Mouse (Mus musculus): ENCODE data around the gene Lsg1.

Lsg1 gene

DNA sequence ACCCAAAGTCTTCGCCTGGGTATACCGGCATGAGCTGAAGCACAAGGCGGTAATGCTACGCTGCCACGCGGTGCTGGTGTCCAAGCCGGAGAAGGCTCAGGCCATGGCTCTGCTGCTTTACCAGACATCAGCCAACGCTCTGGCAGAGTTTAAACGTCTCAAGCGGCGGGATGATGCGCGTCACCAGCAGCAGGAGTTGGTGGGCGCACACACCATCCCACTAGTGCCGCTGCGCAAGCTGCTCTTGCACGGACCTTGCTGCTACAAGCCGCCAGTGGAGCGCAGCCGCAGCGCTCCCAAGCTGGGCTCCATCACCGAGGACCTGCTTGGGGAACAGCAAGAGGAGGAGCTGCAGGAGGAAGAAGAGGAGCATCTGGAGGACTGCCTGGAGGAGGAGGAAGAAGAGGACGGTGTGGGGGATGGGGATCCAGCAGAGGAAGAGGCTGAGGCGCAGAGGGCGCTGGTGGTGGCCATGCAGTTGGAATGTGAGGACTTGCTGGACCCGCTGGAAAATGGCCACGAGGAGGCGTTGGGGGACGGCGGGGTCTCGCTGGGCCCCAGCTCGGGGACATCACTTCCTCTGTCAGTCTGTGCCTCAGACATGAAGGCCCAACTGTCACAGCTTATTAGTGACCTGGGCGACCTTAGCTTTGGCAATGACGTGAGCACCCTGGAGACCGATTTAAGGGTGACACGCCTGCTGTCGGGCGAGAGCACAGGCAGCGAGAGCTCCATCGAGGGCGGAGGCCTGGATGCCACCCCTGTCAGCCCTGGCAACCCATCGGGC is 13.8 kb upstream of the Lsg1 start:
- in situ Hi-C loops (cut with MboI, MseI), result loop anchor here (10.0 kb wide), 1 partner anchor 374 kb away; no protein-coding TSS in a partner anchor

DNA sequence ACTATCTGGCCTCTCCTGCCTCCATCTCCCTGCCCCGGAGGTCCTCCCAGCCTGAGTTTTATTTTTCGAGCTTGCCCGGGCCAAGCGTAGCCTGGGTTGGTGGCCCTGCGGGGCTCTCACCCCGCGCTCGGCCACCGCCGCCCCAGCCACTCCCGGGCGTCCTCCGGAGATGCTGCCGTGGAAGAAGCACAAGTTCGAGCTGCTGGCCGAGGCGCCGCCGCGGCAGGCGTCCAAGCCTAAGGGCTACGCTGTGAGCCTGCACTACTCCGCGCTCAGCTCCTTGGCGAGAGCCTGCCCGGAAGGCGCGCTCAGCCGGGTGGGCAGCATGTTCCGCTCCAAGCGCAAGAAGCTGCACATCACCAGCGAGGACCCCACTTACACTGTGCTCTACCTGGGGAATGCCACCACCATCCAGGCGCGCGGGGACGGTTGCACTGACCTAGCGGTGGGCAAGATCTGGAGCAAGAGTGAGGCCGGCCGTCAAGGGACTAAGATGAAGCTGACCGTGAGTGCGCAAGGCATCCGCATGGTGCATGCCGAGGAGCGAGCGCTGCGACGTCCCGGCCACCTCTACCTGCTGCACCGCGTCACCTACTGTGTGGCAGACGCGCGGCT is 13.1 kb upstream of the Lsg1 start:
- in situ Hi-C loops (cut with MboI, MseI), result loop anchor here (10.0 kb wide), 1 partner anchor 374 kb away; no protein-coding TSS in a partner anchor

DNA sequence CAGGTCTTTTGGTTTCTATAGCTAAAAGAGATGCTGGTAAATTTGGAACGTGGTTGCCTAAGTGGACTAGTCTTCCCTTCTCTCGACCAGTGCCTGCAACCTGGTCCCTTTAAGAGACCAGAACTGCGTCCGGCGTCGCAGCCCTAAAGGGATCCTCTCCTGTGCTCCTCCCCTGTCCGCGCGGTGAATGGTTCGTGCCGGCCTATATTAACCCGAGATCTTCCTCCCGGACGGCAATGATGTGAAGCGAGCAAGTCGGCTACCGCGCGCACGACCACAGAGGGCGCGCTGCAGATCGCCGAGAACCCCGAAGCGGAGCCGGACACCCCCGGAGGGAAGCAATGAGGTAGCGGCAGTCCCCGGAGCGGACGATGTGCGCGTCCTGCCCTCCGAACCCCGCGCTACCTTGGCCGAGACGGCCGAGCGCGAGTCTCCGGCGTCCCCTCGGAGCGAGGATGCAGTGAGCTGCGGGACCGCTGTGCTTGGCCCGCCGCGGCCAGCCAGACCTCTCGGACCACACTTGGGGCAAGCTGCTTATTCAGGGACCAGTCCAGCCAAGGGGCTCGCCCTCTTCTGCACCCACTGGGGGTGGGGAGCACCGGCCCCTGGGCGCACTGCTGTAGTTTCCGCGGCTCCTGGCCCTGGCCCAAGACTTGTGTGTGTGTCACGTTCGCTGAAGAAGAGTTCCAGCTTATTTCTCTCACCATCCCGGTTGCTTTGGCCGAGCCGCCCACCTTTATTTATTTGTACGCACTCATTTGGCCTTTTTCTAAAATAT is 12.3 kb upstream of the Lsg1 start, which contains the start of gene Fam43a:
Fam43a (plus strand) TSS at position 233 of the 778 bp plus-strand sequence.
- in situ Hi-C loops (cut with MboI, MseI), result loop anchor here (10.0 kb wide), 2 partner anchors 345 to 375 kb away; no protein-coding TSS in a partner anchor

DNA sequence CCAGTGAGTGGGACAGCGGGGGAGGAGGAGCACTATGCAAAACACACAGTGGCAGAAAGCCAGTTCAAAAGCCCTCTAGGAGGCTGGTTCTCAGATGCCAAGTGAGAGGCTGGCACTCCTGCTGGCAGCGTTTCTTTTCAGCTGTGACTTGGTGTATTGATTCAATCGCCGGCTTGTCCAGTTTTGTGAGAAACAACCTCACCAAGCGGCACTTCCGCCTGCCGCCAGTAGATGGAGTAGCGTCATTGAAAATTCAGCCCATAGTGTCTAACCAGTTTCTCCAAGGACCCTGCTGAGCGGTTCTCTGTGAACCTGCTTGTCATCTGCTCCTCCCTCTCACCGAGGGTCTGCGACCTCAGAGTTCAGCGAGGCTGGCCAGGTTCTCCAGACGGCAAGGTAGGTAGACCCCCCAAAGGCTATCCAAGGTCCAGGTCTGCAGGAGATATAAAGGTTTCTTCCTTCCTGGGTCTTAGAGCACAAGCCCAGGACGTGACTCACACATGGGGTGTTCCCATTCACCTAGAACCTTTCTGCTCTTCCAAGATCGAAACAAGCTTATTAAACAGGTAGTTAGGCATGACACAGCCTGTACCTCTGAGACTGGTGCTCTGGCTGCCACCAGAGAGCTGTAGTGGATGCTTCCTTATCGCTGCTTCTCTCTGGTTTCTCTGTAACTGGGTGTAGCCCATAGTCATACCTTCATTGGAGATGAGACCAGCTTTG is 9.7 kb upstream of the Lsg1 start:
- in situ Hi-C loops (cut with MboI, MseI), result loop anchor here (10.0 kb wide), 1 partner anchor 348 kb away; no protein-coding TSS in a partner anchor

DNA sequence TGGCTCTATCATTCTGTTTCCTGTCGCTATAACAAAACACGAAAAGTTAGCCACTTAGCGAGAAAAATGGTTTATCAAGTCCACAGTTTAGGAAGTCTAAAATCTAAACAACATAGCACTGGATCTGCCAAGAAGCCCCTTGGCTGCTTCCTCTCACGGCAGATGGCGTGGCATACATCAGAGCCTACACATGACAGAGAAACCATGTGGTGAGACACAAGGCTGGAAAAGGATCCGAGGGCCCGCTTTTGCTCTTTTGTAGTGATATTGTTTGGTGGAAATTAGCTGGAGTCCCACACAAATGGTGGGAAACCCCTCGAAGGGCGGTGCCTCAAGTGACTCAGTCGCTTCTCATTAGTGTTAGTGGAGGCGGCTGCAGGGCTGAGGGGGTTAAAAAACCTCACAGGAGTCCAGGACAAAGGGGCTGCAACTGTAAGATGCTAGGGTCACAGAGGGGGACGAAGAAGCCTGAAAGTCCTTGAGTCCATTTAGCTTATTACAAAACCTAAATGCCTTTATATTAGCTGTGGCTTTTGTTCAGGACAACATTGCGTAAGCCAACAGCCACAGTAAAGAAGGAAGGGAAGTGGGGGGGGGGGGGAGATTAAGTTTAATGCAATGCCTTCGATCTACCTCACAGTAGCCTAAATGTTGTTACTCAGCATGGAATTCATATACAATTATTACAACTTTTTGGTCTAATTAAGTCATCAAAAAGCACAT is 8.6 kb upstream of the Lsg1 start:
- in situ Hi-C loops (cut with MboI, MseI), result loop anchor here (10.0 kb wide), 1 partner anchor 349 kb away; no protein-coding TSS in a partner anchor

DNA sequence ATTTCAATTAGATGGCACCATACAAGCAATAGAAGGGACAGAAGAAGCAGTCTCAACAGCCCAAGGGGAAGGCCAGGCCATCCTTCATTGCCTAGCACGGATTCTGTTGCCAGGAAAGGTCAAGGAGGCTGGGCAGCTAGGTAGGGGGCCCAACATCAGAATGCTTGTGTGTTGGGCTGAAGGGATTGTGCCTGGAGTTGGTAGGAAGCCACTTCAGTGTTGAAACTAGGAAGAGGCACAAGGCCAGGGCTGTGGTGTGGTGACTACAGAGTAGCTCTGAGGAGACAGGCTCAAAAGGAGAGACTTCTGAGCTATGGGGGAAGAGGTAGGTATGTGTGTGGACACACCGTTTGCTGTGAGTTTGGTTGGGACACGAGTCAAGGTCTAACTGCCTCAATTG is 8.0 kb upstream of the Lsg1 start:
- in situ Hi-C loops (cut with MboI, MseI), result loop anchor here (10.0 kb wide), 1 partner anchor 349 kb away; no protein-coding TSS in a partner anchor

DNA sequence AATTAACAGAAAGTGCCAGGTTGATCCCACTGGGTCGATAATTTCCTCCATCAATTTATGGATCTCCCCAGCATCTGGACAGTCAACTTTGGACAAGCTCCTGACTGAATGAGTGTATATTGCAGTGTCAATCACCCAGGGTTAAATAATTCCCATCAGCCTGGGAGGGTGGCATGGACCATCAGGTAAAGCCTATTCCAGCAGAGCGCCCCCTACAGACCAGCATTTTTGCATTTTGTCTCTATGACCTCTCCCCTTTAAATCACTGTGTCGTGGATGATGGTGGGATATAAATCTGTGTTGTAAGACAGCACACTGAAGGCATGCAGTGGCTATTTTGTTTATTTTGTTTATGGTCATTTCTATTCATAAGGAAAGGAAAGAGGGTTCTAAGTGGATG is 4.6 kb upstream of the Lsg1 start:
- in situ Hi-C loops (cut with MboI, MseI), result loop anchor here (5.0 to 10.0 kb wide), 3 partner anchors 353 to 760 kb away; no protein-coding TSS in a partner anchor

DNA sequence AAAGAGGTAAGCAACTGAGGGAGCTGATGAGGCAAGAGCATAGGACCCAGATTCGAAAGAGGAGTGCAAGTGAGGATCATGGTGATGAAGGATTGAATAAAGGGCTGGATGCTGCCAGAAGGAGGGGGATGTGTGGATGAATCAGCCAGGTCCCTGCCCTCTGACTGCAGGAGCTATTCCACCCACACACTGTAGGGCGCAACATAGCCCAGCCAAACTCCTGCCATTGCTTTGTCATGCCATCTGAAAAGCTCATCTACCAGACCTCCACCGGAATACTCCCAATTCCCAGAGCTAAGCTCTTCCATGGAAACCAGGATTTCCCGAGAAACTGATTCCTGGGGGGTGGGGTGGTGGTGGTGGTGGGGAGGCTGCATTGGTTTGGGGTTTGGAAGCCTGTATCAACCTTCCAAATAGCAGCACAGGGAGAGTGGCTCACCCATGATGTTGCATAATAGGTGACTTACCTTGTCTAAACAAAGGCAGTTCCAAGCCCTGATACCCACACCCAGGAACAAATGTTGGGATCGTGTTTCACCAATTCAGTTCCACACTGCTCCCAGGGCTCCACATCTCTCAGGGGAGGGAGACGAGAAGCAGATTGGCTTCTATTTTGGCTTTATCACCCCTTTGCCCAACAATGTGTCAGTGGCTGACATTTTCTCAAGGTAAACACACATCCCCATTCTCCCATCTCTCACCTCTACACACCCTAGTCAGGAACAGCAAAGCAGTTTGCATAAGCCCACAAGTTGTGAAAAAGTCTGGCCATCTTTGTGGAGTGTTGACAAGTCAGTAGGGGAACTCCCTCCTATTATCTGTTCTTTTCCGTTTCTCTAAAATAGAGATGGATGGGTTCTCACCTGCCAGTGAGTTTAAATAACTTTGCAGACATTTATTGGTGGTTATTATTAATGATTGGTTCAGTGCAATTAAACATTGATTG is 3.1 kb upstream of the Lsg1 start:
- in situ Hi-C loops (cut with MboI, MseI), result loop anchor here (5.0 to 10.0 kb wide), 3 partner anchors 354 to 762 kb away; no protein-coding TSS in a partner anchor

DNA sequence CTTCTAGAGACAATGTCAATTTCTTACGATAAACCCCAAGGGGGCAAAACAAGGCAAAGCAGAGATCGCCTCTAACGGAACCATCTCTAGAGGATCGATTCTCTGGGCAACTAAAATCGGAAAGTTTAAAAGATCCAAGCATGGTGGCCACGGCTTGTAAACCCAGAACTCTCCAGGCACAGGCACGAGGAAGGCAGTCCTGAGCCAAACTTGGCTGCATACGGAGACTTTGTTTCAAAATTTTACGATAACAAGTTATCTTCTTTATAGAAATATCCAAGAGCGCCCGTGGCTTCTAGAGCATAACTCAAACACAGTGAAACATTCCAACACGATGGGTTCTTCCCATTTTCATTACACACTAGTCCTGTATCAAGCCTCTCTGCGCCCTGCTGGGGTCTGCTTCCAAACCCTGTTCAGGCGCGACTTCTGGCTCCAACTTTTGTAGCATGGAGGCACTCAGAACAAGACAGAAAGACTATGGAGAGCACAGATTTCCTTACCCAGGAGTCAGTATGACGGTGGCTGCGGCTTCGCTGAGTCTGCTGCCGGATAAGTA is 378 bp downstream of the Lsg1 start:
- in situ Hi-C loops (cut with MboI, MseI), result no loop called here

DNA sequence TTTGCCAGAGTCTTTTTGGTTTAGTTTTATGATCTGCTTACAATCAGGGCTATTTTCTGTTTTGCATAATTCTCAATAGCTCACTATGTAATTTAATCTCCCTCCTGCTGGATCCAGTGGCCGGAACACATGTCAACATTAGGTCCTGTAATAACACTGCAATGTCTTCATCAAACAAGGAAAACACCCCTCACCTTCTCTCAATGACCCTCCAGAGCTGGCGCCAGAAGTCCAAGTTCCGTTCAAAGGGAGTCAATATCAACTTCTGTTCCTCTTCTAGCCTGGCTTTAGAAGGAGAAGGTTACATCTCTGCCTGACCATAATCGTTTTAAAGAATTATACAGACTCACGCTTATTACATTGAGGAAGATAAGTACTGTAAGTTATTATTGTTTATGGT is 6.6 kb downstream of the Lsg1 start:
- in situ Hi-C loops (cut with MboI, MseI), result no loop called here

DNA sequence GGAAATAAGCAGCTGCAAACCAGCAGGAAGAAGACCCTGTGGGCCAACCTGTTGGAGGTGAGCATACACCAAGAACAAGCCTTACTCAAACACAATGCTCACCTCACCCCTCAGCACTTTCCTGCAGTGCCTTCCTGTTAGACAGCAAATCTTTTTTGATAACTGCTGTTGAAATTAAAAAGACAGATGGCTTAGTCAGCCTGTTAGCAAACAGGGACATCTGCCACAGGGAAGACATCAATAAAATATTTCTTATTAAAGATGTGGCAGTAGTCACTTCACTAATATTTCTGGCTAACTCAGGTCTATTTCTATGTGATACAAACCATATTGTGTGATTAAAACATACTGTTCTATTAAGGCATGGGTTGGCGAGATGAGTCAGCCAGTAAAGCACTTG is 11.0 kb downstream of the Lsg1 start:
- in situ Hi-C loops (cut with MboI, MseI), result no loop called here

DNA sequence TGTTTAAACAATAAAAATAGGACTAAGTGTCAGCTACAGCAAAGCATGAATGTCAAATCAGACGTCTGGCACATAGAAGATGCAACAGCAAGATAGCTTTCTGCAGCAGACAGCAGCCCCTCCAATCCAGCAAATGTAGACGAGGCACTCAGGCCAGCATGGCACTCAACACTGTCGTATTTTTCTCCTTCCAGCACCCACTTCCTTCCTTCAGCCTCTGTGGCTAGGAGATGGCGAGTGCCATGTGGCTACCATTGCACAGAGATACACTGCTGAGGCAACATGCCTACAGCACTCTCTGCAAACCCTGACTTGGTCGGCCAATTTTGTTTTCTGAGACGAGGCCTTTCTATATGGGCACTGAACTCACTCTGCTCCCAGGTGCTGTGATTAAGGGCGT is 11.6 kb downstream of the Lsg1 start:
- in situ Hi-C loops (cut with MboI, MseI), result no loop called here

DNA sequence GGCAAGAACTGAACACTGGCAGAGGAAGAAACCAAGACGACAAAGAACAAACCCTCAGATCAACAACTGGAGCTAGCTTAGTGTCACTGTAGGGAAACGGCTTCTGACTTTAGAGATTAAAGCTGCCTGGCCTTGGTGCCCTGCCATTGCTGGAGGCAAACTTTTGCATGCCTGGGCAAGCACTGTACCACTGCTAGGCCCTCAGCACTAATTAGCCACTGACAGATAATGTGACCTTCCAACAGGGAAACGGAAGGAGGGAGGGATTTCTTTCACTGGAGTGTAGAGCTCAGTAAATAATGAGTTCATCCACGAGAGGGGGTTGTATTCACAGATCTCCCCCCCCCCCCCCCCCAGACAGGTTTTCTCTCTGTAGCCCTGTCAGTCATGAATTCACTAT is 15.2 kb downstream of the Lsg1 start:
- in situ Hi-C loops (cut with MboI, MseI), result no loop called here

DNA sequence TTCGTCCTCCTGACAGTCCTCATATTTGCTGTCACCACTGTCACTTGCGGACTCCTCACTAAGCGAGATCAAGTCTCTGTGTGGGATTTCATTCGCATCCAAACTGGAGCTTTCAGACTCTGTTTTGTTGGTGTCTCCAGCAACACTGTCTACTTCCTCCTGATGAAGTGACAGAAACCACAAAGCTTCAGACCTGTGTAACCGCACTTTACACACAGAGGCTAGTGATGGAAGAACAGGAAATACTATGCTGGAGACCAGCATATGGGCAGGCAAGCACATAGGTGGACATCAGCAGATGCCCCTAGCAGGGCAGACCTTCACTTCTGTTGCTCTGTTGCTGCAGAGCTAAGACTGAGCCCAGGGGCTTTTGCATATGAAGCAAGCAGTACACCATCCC is 16.0 kb downstream of the Lsg1 start:
- in situ Hi-C loops (cut with MboI, MseI), result no loop called here

DNA sequence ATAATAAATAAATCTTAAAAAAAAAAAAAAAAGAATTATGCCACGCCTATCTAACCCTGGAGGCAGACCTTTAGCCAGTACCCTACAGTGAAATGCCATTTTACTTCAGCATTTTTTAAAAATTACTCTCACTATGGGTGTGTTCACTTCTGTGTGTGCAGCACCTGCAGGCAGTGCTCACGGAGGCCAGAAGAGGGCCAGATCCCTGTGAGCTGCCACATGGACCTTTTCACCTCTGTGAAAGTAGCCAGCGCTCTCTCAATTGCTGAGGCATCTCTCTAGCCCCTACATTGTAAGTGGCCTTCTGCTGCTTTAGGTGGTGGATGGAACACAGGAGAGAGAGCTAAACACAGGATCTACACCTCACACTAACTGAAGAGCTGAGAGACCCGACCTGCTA is 17.2 kb downstream of the Lsg1 start:
- in situ Hi-C loops (cut with MboI, MseI), result no loop called here

DNA sequence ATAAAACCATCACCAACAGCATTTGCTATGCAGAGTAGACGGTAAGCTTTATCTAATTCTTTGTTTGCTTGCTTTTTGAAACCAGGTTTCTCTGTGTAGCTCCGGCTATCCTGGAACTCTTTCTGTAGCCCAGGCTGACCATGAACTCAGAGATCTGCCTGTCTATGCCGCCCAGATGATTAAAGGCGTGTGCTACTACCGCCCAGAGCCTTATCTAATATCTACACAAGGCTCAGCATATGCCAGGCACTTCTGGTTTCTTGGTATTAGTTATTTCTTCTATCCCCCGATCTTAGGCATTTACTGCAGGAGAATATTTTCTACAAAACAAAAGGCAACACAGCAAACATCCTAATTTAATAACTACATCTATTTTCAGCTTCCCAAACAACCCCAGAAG is 21.8 kb downstream of the Lsg1 start:
- in situ Hi-C loops (cut with MboI, MseI), result no loop called here

DNA sequence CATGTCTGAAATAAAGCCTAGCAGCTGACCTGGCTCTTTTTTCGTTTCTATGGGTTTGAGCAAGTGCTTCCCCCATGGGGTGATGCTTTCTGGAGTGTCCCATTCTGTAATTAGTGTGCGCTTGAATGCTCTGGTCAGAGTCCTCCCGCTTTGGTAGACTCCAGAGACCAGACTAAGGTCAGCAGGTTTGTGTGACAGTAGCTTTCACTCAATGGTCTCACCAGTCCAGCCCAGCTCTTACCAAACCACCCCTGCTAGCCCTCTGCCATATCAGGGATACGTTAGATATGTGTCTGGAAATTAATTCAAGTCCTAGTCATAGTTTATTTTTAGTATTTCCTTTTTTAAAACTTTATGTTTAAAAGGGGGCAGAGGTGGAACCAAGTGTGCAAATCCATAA is 26.8 kb downstream of the Lsg1 start:
- in situ Hi-C loops (cut with MboI, MseI), result no loop called here

DNA sequence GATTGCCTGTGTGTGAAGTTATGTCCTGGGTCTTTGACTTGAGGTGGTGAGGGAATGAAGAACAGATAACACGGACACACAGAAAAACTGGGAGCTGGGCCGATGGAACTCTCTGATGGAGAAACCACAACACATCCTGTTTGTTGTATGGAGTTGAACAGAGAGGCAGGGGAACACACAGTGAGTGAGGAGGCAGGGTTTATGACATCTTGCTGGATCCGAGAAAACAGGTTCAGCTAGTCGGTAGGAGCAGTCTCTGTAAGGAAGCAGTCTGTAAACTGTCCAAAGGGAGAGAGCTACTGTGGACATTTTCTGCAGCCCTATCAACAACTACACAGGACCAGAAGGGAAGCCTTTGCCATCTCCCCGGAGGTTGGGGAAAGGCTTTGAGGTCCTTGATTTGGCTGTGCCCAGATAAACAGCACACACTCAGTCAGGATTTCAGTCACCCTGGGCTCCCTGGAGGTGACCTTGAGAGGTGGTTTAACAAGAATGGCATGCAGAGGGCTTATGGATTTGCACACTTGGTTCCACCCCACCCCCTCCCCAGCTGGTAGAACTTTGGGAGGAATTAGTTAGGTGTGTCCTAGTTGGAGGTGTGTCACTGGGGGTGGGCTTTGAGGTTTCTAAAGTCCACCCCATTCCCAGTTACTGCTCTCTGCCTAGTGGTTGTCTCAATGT is 27.9 kb downstream of the Lsg1 start:
- in situ Hi-C loops (cut with MboI, MseI), result no loop called here

DNA sequence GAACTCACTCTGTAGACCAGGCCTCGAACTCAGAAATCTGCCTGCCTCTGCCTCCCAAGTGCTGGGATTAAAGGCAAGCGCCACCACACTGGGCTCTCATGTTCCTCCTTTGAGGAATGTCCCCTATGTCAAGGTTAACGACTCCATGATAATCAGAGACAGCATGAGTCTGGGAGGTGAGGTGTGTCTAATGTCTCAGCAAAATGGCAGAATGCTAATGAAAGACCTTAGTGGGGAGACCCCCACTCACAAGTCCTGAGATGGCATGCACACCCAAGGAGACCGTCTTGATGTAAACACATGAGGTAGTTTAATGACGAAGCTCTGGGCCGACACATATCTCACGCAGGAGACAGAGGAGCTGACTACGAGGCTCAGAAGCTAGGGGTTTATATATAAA is 33.3 kb downstream of the Lsg1 start:
- in situ Hi-C loops (cut with MboI, MseI), result no loop called here

All from regulatory T cell (primary cell).